Mouse (Mus musculus) liver, embryonic 14.5 days (tissue): ENCODE data around the gene Bzw2. TPM values are rescaled to one million over a fixed set of nuclear protein-coding genes. Genes with fewer than 3 reads are reported as not detected.

Experiments used
- ATAC-seq: fragments of 200-750 bp; cut with Nextera tagmentation; 2 replicates; pipeline ENCODE4 v1.8.0; 2017; ENCODE audit warnings: moderate number of reproducible peaks, mild to moderate bottlenecking, moderate library complexity; ENCODE audit not compliant: insufficient read depth
- DNase-seq, 3 experiments: peaks; one replicate each; pipeline ENCODE4 v3.0.0-alpha.2; 2012 to 2013; ENCODE audit warnings: low read depth in 3 of 3, low spot score in 3 of 3
- H3K27ac ChIP-seq: fragments of 300-500 bp; sonication (generic); 2 replicates; pipeline ENCODE4 v1.5.1; 2014; ENCODE audit warnings: moderate library complexity, mild to moderate bottlenecking, control low read depth, inconsistent platforms
- H3K27me3 ChIP-seq: fragments of 300-500 bp; sonication (generic); 2 replicates; pipeline ENCODE4 v1.6.1; 2014; ENCODE audit warnings: mild to moderate bottlenecking, low read length, moderate library complexity; ENCODE audit not compliant: control insufficient read depth, insufficient read depth
- H3K36me3 ChIP-seq: fragments of 300-500 bp; sonication (generic); replicated peaks from 2 replicates; pipeline ENCODE4 v1.6.1; 2014; ENCODE audit warnings: low read depth; ENCODE audit not compliant: control insufficient read depth, insufficient read depth
- H3K4me1 ChIP-seq, 2 experiments: fragments of 200-500 bp in 1 of 2; fragments of 300-500 bp in 1 of 2; sonication (generic) in 1 of 2; replicated peaks; 2 replicates each; pipeline ENCODE4 v1.6.1; 2012 to 2014; ENCODE audit warnings: antibody characterized with exemption in 1 of 2, inconsistent platforms in 1 of 2, low read length in 1 of 2; ENCODE audit not compliant: control insufficient read depth in 2 of 2, insufficient read depth in 2 of 2
- H3K4me2 ChIP-seq: fragments of 300-500 bp; sonication (generic); 2 replicates; pipeline ENCODE4 v1.6.1; 2014; ENCODE audit warnings: low read depth, mild to moderate bottlenecking, control low read depth, moderate library complexity
- H3K4me3 ChIP-seq, 2 experiments: fragments of 200-500 bp in 1 of 2; fragments of 300-500 bp in 1 of 2; sonication (generic) in 1 of 2; 2 replicates each; pipeline ENCODE4 v1.5.1; 2012 to 2014; ENCODE audit warnings: low read depth in 2 of 2, low read length in 2 of 2, mild to moderate bottlenecking in 2 of 2, control low read depth in 1 of 2, inconsistent platforms in 1 of 2, moderate library complexity in 1 of 2; ENCODE audit not compliant: insufficient read depth in 1 of 2
- H3K9ac ChIP-seq: fragments of 300-500 bp; sonication (generic); replicated peaks from 2 replicates; pipeline ENCODE4 v1.6.1; 2014; ENCODE audit warnings: mild to moderate bottlenecking, control low read depth, moderate library complexity
- H3K9me3 ChIP-seq: fragments of 300-500 bp; sonication (generic); 2 replicates; pipeline ENCODE4 v1.6.1; 2016; ENCODE audit warnings: low read length, mixed read lengths; ENCODE audit not compliant: control insufficient read depth
- CTCF ChIP-seq: IDR thresholded peaks from 2 replicates; pipeline ENCODE4 v1.5.1; 2016; ENCODE audit warnings: antibody characterized with exemption, low read depth, control low read depth
- EP300 ChIP-seq: IDR thresholded peaks from 2 replicates; pipeline ENCODE4 v1.6.1; 2016; ENCODE audit warnings: antibody characterized with exemption, low read depth
- WGBS: fragments of 180-500 bp; shearing (Covaris S2); extraction: QIAGEN DNeasy Blood & Tissue Kit; methylation state at CpG from one replicate; pipeline ENCODE4 v1.1.7; 2014; ENCODE audit not compliant: insufficient replicate concordance; 5-methylcytosine and 5-hydroxymethylcytosine counted together
- polyA plus RNA-seq, 2 experiments: library from polyadenylated mRNA; depleted of rRNA in 1 of 2; stranded (reverse) in 1 of 2; unstranded in 1 of 2; fragments of >200 nt; fragmentation: Nextera tagmentation in 1 of 2; extraction: Ambion mirVana in 1 of 2; gene quantifications; 2 replicates each; pipeline versions ENCODE4 v1.2.1 to v1.2.3; 2012 to 2014

The Bzw2 gene
- polyA plus RNA-seq, 2 experiments: 27.2 to 50.3 TPM

- H3K9me3 ChIP-seq: no peaks in the 10 kb centered on the region
- no peak overlapping the region for H3K4me2 ChIP-seq
- no peak overlapping the region for H3K9ac ChIP-seq
- H3K27ac ChIP-seq: no peak overlapping the region
- 79% methylated on average over 2 of the region's 2 CpGs for WGBS
- ATAC-seq: no peak
- no peaks in the 10 kb centered on the region for H3K27me3 ChIP-seq
- H3K36me3 ChIP-seq: peaks cover 6% of the 10 kb centered on the region
- DNase-seq: no peak
- H3K4me1 ChIP-seq: no peaks in the 10 kb centered on the region
- H3K4me3 ChIP-seq: no peak overlapping the region
- no peak for TF ChIP-seq CTCF
- no peak for TF ChIP-seq EP300
Observed at GRCm38 (mm10) chr12:36132254-36132653, 25.6 kb downstream of the Bzw2 start.

- no peak overlapping the region for H3K9ac ChIP-seq
- no peaks in the 10 kb centered on the region for H3K4me1 ChIP-seq
- no peaks in the 10 kb centered on the region for H3K9me3 ChIP-seq
- no peak overlapping the region for H3K27ac ChIP-seq
- H3K27me3 ChIP-seq: no peaks in the 10 kb centered on the region
- WGBS: 78% methylated on average over 5 of the region's 5 CpGs
- DNase-seq (no peak), ATAC-seq (no peak)
- TF ChIP-seq EP300 (no peak), CTCF (no peak)
- H3K4me3 ChIP-seq: no peak overlapping the region
- peaks cover 6% of the 10 kb centered on the region for H3K36me3 ChIP-seq
- H3K4me2 ChIP-seq: no peak overlapping the region
Observed at GRCm38 (mm10) chr12:36129826-36130225, 28.1 kb downstream of the Bzw2 start.

DNA sequence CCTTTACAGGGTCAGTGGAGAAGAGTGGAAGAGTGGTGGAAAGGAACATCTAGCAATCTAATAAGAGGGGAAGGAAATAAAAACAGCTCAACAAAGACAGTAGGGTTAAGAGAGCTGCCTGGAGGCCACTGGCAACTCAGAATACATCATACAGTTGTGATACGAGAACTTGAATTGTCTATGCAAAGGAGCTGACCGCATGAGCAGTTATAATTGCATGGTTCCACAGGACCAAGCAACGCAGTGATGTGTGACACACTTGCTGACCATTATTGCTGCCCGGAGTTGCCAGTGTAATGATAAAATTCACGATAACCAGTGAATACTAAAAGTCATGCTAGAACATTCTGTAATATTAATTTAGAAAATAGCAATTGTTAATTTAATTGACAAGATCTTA is 31.8 kb downstream of the Bzw2 start:
- ATAC-seq: no peak
- Histone ChIP-seq H3K4me3 (no peak overlapping the region), H3K36me3 (peaks cover 6% of the 10 kb centered on the region), H3K27ac (no peak overlapping the region), H3K4me1 (no peaks in the 10 kb centered on the region), H3K27me3 (no peaks in the 10 kb centered on the region), H3K4me2 (no peak overlapping the region), H3K9me3 (no peaks in the 10 kb centered on the region), H3K9ac (no peak overlapping the region)
- WGBS: 79% methylated on average over 5 of the region's 5 CpGs
- TF ChIP-seq EP300: no peak
- no peak for TF ChIP-seq CTCF
- no peak for DNase-seq

- Histone ChIP-seq H3K36me3 (peaks cover 3% of the 10 kb centered on the region; the same call in 1 of the 2 replicates), H3K4me3 (no peak overlapping the region), H3K4me2 (no peak overlapping the region), H3K9me3 (no peaks in the 10 kb centered on the region), H3K27me3 (no peaks in the 10 kb centered on the region), H3K27ac (no peak overlapping the region), H3K9ac (no peak overlapping the region), H3K4me1 (no peaks in the 10 kb centered on the region)
- TF ChIP-seq CTCF (no peak), EP300 (no peak)
- 85% methylated on average over 3 of the region's 3 CpGs for WGBS
- DNase-seq (no peak), ATAC-seq (no peak)
Observed at GRCm38 (mm10) chr12:36119244-36119643, 38.6 kb downstream of the Bzw2 start.

- H3K36me3 ChIP-seq: peaks cover 3% of the 10 kb centered on the region
- H3K27ac ChIP-seq: no peak overlapping the region
- no peak for DNase-seq
- no peaks in the 10 kb centered on the region for H3K4me1 ChIP-seq
- H3K4me2 ChIP-seq: no peak overlapping the region
- no peaks in the 10 kb centered on the region for H3K27me3 ChIP-seq
- no peaks in the 10 kb centered on the region for H3K9me3 ChIP-seq
- H3K4me3 ChIP-seq: no peak overlapping the region
- no peak for ATAC-seq
- WGBS: 70% methylated on average over 6 of the region's 6 CpGs
- TF ChIP-seq EP300: no peak
- TF ChIP-seq CTCF: no peak
- H3K9ac ChIP-seq: no peak overlapping the region
Observed at GRCm38 (mm10) chr12:36117161-36117560, 40.7 kb downstream of the Bzw2 start.

DNA sequence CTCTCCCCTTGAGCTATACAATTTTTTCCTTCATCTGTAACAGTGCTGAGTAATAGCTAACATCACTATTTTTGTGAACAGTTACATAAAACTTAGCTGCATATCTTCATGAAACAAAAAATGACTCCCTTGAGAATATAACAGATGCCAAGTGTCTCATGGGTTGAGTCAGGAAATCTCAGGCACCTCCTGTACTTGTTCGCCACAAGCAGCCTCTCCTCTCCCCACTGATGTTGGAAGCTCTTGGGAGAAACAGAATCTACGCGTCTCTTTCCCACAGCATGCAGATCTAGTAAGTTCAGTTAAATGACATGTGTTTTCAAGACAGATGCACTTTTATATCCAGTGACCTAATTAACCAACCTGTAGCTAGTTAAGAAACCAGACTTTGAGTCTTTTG is 45.8 kb downstream of the Bzw2 start:
- WGBS: 84% methylated on average over 3 of the region's 3 CpGs

More for the DNA sequence above, 45.8 kb downstream of the Bzw2 start:
- Histone ChIP-seq H3K36me3 (peaks cover 18% of the 10 kb centered on the region), H3K9ac (no peak overlapping the region), H3K4me3 (no peak overlapping the region), H3K27ac (no peak overlapping the region), H3K27me3 (no peaks in the 10 kb centered on the region), H3K4me1 (no peaks in the 10 kb centered on the region), H3K4me2 (no peak overlapping the region), H3K9me3 (no peaks in the 10 kb centered on the region)
- TF ChIP-seq CTCF (no peak), EP300 (no peak)
- DNase-seq (no peak), ATAC-seq (no peak)
